Mouse (Mus musculus) megakaryocyte, embryonic 14.5 days (primary cell): ENCODE measurements around the gene Glt28d2.

Experiments
- FLI1 ChIP-seq: IDR thresholded peaks from 2 replicates; pipeline ENCODE4 v1.6.1; 2012; ENCODE audit warnings: low read length, inconsistent platforms, mixed read lengths
- GATA1 ChIP-seq: IDR thresholded peaks from 3 replicates; pipeline ENCODE4 v1.6.1; 2012; ENCODE audit warnings: mixed read lengths, low read length, inconsistent platforms, borderline replicate concordance

GRCm38 (mm10) chr3:85880687-85881086 lies 6.6 kb downstream of the Glt28d2 start:
- TF ChIP-seq GATA1 (no peak), FLI1 (no peak)
